Mouse (Mus musculus) liver, adult 2 months (tissue): ENCODE data around the gene Gm13275. TPM values are rescaled to one million over a fixed set of nuclear protein-coding genes. Genes with fewer than 3 reads are reported as not detected.

Source experiments
- DNase-seq: peaks from one replicate; pipeline ENCODE4 v3.0.0-alpha.2; 2011; ENCODE audit warnings: low read depth, low spot score; ENCODE audit errors: extremely low read depth
- H3K27ac ChIP-seq: fragments of 200-500 bp; replicated peaks from 2 replicates; pipeline ENCODE4 v1.5.1; 2012; ENCODE audit warnings: low read depth, mild to moderate bottlenecking, control low read depth, inconsistent platforms, low read length; ENCODE audit not compliant: insufficient read depth
- H3K27me3 ChIP-seq: fragments of 200-500 bp; 2 replicates; pipeline ENCODE4 v1.6.1; 2012; ENCODE audit warnings: mild to moderate bottlenecking, moderate library complexity, low read length, inconsistent platforms; ENCODE audit not compliant: control insufficient read depth, insufficient read depth
- H3K36me3 ChIP-seq: fragments of 200-500 bp; 2 replicates; pipeline ENCODE4 v1.6.1; 2012; ENCODE audit warnings: low read length, inconsistent platforms; ENCODE audit not compliant: control insufficient read depth, insufficient read depth
- H3K4me1 ChIP-seq: fragments of 200-500 bp; 2 replicates; pipeline ENCODE4 v1.6.1; 2011; ENCODE audit warnings: low read length; ENCODE audit not compliant: control insufficient read depth, insufficient read depth
- H3K4me3 ChIP-seq: fragments of 200-500 bp; 2 replicates; pipeline ENCODE4 v1.5.1; 2011; ENCODE audit warnings: low read depth, mild to moderate bottlenecking, control low read depth, low read length, moderate library complexity; ENCODE audit not compliant: insufficient read depth
- H3K79me2 ChIP-seq: fragments of 200-500 bp; 2 replicates; pipeline ENCODE4 v1.6.1; 2012; ENCODE audit warnings: inconsistent platforms, mild to moderate bottlenecking, low read length, moderate library complexity; ENCODE audit not compliant: control insufficient read depth, insufficient read depth
- H3K9ac ChIP-seq: fragments of 200-500 bp; 2 replicates; pipeline ENCODE4 v1.6.1; 2012; ENCODE audit warnings: low read depth, mild to moderate bottlenecking, control low read depth, inconsistent platforms, low read length
- CTCF ChIP-seq: fragments of 200-500 bp; IDR thresholded peaks from 2 replicates; pipeline ENCODE4 v1.5.1; 2011; ENCODE audit warnings: low read depth, low read length, control low read depth
- POLR2A ChIP-seq: fragments of 200-500 bp; IDR thresholded peaks from 2 replicates; pipeline ENCODE4 v1.6.1; 2011; ENCODE audit warnings: low read length, control low read depth; ENCODE audit not compliant: insufficient read depth; ENCODE audit errors: extremely low read depth
- WGBS: fragments of 180-500 bp; shearing (Covaris S2); methylation state at CpG from one replicate; pipeline ENCODE4 v1.1.7; 2018; 5-methylcytosine and 5-hydroxymethylcytosine counted together
- polyA plus RNA-seq: library from polyadenylated mRNA; depleted of rRNA; stranded (reverse); fragments of >200 nt; gene quantifications from 2 replicates; pipeline ENCODE4 v1.2.3, GENCODE M21; 2012; rRNA removed
- total RNA-seq: library from RNA; depleted of rRNA; stranded (reverse); fragments of >200 nt; gene quantifications from 2 replicates; pipeline ENCODE4 v1.2.3, GENCODE M21; 2014; rRNA removed

Gm13275 gene
- total and polyA plus RNA-seq, 2 experiments, result not detected

DNA sequence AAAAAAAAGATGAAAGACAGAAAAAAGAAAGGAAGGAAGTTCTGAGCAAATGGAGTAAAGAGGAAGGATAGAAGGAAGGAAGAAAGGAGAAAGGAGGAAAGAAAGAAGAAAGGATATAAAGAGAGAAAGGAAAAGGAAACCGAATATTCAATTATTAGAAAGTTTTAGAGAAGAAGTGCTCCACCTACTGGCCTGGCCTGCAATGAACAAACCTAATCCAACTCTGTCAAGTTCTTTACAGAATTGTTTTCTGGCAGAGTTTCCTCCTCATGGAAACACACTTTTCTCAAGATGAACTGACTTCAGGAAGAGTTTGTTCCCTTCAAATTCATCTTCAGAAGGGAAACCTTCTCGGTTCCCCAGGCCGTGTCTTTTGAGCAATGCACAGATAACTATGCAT is 44.5 kb downstream of the Gm13275 start:
- DNase-seq, result peak; percentile 7
- WGBS, result 38% methylated on average over 3 of the region's 3 CpGs
- TF ChIP-seq POLR2A (no peak), CTCF (no peak)
- no peak overlapping the region for H3K27ac ChIP-seq
- no peaks in the 10 kb centered on the region for H3K79me2 ChIP-seq
- H3K36me3 ChIP-seq, result no peaks in the 10 kb centered on the region
- no peaks in the 10 kb centered on the region for H3K4me1 ChIP-seq
- no peaks in the 10 kb centered on the region for H3K27me3 ChIP-seq
- H3K4me3 ChIP-seq, result no peak overlapping the region
- H3K9ac ChIP-seq, result no peak overlapping the region

DNA sequence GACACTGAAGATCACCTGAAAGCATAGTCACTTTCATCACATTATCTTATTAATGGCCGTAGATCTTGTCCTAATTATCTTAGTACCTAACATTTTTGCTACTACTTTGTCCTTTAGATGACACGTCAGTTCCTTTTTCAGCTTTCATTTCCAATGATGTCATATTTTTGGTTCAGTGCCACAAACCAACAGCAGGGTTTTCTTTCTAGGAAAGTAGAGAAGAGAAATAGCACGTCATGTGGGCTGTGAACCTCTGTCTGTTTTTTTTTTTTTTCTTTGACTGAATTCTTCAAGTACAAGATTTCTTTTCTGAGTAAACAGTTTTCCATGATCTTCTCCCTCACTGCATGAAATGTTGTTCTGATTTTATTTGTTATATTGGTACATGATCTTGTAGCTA is 45.8 kb downstream of the Gm13275 start:
- no peak overlapping the region for H3K9ac ChIP-seq

GRCm38 (mm10) chr4:88841438-88841911 is 47.2 kb downstream of the Gm13275 start, which contains the start of gene Ifna4:
Gene Ifna4, plus strand, starts transcription at chr4:88841861.
- Histone ChIP-seq H3K36me3 (no peaks in the 10 kb centered on the region), H3K9ac (no peak within 1 kb of the TSS), H3K79me2 (no peaks in the 10 kb centered on the region), H3K27me3 (no peaks in the 10 kb centered on the region), H3K4me3 (no peak within 1 kb of the TSS), H3K27ac (no peak within 1 kb of the TSS), H3K4me1 (no peaks in the 10 kb centered on the region)
- no peak for TF ChIP-seq CTCF
- TF ChIP-seq POLR2A, result no peak
- no peak for DNase-seq
- 49% methylated on average over 2 of the region's 2 CpGs for WGBS

More for the DNA sequence above, 45.8 kb downstream of the Gm13275 start:
- Histone ChIP-seq H3K27ac (no peak overlapping the region), H3K79me2 (no peaks in the 10 kb centered on the region), H3K4me3 (no peak overlapping the region), H3K4me1 (no peaks in the 10 kb centered on the region), H3K36me3 (no peaks in the 10 kb centered on the region), H3K27me3 (no peaks in the 10 kb centered on the region)
- no peak for TF ChIP-seq POLR2A
- no peak for TF ChIP-seq CTCF
- 66% methylated on average over 3 of the region's 3 CpGs for WGBS
- DNase-seq, result no peak

Other genes with a start within 250 kb of the Gm13275 start
Only the 30 nearest of the 31 such genes appear.
- not detected in 2 replicates for gene Ifna14, start 222.7 kb upstream of the Gm13275 start, total RNA-seq
- not detected in 2 replicates for gene Ifna14, start 222.7 kb upstream of the Gm13275 start, polyA plus RNA-seq
- gene Ifna9, start 202.1 kb upstream of the Gm13275 start, total RNA-seq, result not detected in 2 replicates
- gene Ifna9, start 202.1 kb upstream of the Gm13275 start, polyA plus RNA-seq, result not detected in 2 replicates
- not detected in 2 replicates for gene Ifna12, start 191.1 kb upstream of the Gm13275 start, total RNA-seq
- gene Ifna12, start 191.1 kb upstream of the Gm13275 start, polyA plus RNA-seq, result not detected in 2 replicates
- not detected in 2 replicates for gene C87499, start 160.1 kb upstream of the Gm13275 start, total RNA-seq
- gene C87499, start 160.1 kb upstream of the Gm13275 start, polyA plus RNA-seq, result not detected in 2 replicates
- not detected in 2 replicates for gene Ifna13, start 150.0 kb upstream of the Gm13275 start, total RNA-seq
- not detected in 2 replicates for gene Ifna13, start 150.0 kb upstream of the Gm13275 start, polyA plus RNA-seq
- gene Ifna16, start 117.6 kb upstream of the Gm13275 start, total RNA-seq, result not detected in 2 replicates
- not detected in 2 replicates for gene Ifna16, start 117.6 kb upstream of the Gm13275 start, polyA plus RNA-seq
- not detected in 2 replicates for gene Ifna2, start 110.6 kb upstream of the Gm13275 start, total RNA-seq
- gene Ifna2, start 110.6 kb upstream of the Gm13275 start, polyA plus RNA-seq, result not detected in 2 replicates
- gene Ifnab, start 103.1 kb upstream of the Gm13275 start, total RNA-seq, result not detected in 2 replicates
- not detected in 2 replicates for gene Ifnab, start 103.1 kb upstream of the Gm13275 start, polyA plus RNA-seq
- 0.18 TPM in 1 of 2 replicates, not detected in the other for gene Gm26566, start 72.7 kb upstream of the Gm13275 start, total RNA-seq
- not detected in 2 replicates for gene Gm26566, start 72.7 kb upstream of the Gm13275 start, polyA plus RNA-seq
- 60.3 and 68.1 TPM in 2 replicates for gene Klhl9, start 72.0 kb upstream of the Gm13275 start, total RNA-seq
- gene Klhl9, start 72.0 kb upstream of the Gm13275 start, polyA plus RNA-seq, result 9.8 and 10.2 TPM in 2 replicates
- gene Gm13271, start 39.6 kb upstream of the Gm13275 start, total RNA-seq, result not detected in 2 replicates
- gene Gm13271, start 39.6 kb upstream of the Gm13275 start, polyA plus RNA-seq, result not detected in 2 replicates
- not detected in 2 replicates for gene Gm13283, start 34.4 kb upstream of the Gm13275 start, total RNA-seq
- gene Gm13283, start 34.4 kb upstream of the Gm13275 start, polyA plus RNA-seq, result not detected in 2 replicates
- gene Gm13290, start 20.7 kb upstream of the Gm13275 start, total RNA-seq, result not detected in 2 replicates
- gene Gm13290, start 20.7 kb upstream of the Gm13275 start, polyA plus RNA-seq, result not detected in 2 replicates
- not detected in 2 replicates for gene Gm13289, start 17.6 kb upstream of the Gm13275 start, total RNA-seq
- gene Gm13289, start 17.6 kb upstream of the Gm13275 start, polyA plus RNA-seq, result not detected in 2 replicates
- gene Gm13272, start 14.6 kb upstream of the Gm13275 start, total RNA-seq, result not detected in 2 replicates
- gene Gm13272, start 14.6 kb upstream of the Gm13275 start, polyA plus RNA-seq, result not detected in 2 replicates
- not detected in 2 replicates for gene Ifnz, start 12.4 kb upstream of the Gm13275 start, total RNA-seq
- not detected in 2 replicates for gene Ifnz, start 12.4 kb upstream of the Gm13275 start, polyA plus RNA-seq
- gene Gm13276, start 8.8 kb upstream of the Gm13275 start, total RNA-seq, result not detected in 2 replicates
- not detected in 2 replicates for gene Gm13276, start 8.8 kb upstream of the Gm13275 start, polyA plus RNA-seq
- not detected in 2 replicates for gene Gm13277, start 5.9 kb upstream of the Gm13275 start, total RNA-seq
- not detected in 2 replicates for gene Gm13277, start 5.9 kb upstream of the Gm13275 start, polyA plus RNA-seq
- not detected in 2 replicates for gene Gm13278, start 2.9 kb upstream of the Gm13275 start, total RNA-seq
- not detected in 2 replicates for gene Gm13278, start 2.9 kb upstream of the Gm13275 start, polyA plus RNA-seq
- not detected in 2 replicates for gene Gm13279, start 2.9 kb downstream of the Gm13275 start, total RNA-seq
- gene Gm13279, start 2.9 kb downstream of the Gm13275 start, polyA plus RNA-seq, result not detected in 2 replicates
- gene Gm13285, start 5.2 kb downstream of the Gm13275 start, total RNA-seq, result not detected in 2 replicates
- not detected in 2 replicates for gene Gm13285, start 5.2 kb downstream of the Gm13275 start, polyA plus RNA-seq
- not detected in 2 replicates for gene Gm13287, start 8.8 kb downstream of the Gm13275 start, total RNA-seq
- not detected in 2 replicates for gene Gm13287, start 8.8 kb downstream of the Gm13275 start, polyA plus RNA-seq
- gene Gm13288, start 11.0 kb downstream of the Gm13275 start, total RNA-seq, result not detected in 2 replicates
- not detected in 2 replicates for gene Gm13288, start 11.0 kb downstream of the Gm13275 start, polyA plus RNA-seq
- not detected in 2 replicates for gene Ifna7, start 21.7 kb downstream of the Gm13275 start, total RNA-seq
- gene Ifna7, start 21.7 kb downstream of the Gm13275 start, polyA plus RNA-seq, result not detected in 2 replicates
- gene Ifna11, start 25.5 kb downstream of the Gm13275 start, total RNA-seq, result not detected in 2 replicates
- not detected in 2 replicates for gene Ifna11, start 25.5 kb downstream of the Gm13275 start, polyA plus RNA-seq
- not detected in 2 replicates for gene Ifna6, start 32.9 kb downstream of the Gm13275 start, total RNA-seq
- not detected in 2 replicates for gene Ifna6, start 32.9 kb downstream of the Gm13275 start, polyA plus RNA-seq
- not detected in 2 replicates for gene Ifna5, start 41.0 kb downstream of the Gm13275 start, total RNA-seq
- not detected in 2 replicates for gene Ifna5, start 41.0 kb downstream of the Gm13275 start, polyA plus RNA-seq
- gene Ifna4, start 47.4 kb downstream of the Gm13275 start, total RNA-seq, result not detected in 2 replicates
- not detected in 2 replicates for gene Ifna4, start 47.4 kb downstream of the Gm13275 start, polyA plus RNA-seq
- not detected in 2 replicates for gene Ifna1, start 55.6 kb downstream of the Gm13275 start, total RNA-seq
- gene Ifna1, start 55.6 kb downstream of the Gm13275 start, polyA plus RNA-seq, result not detected in 2 replicates
- not detected in 2 replicates for gene Ifne, start 85.7 kb downstream of the Gm13275 start, total RNA-seq
- not detected in 2 replicates for gene Ifne, start 85.7 kb downstream of the Gm13275 start, polyA plus RNA-seq